Mouse (Mus musculus): Measurements from ENCODE around the gene Ppp1r21. TPM values are rescaled to one million over a fixed set of nuclear protein-coding genes. Genes with fewer than 3 reads are reported as not detected.

The Ppp1r21 gene
- polyA plus RNA-seq, 1 experiment from 2014 or later, result 21.4 TPM

GRCm38 (mm10) chr17:88598056-88598420, 68.1 kb downstream of the Ppp1r21 start:
- no peaks in the 10 kb centered on the region for H3K27me3 ChIP-seq
- 4% methylated on average over 5 of the region's 5 CpGs for whole genome bisulfite sequencing
- H3K9ac ChIP-seq, result peak overlapping the region; percentile 52
- H3K4me1 ChIP-seq, result peaks cover 30% of the 10 kb centered on the region
- no peaks in the 10 kb centered on the region for H3K9me3 ChIP-seq
- peak overlapping the region; percentile 91 for H3K27ac ChIP-seq
- peak overlapping the region; percentile 47 for H3K4me3 ChIP-seq
- no peaks in the 10 kb centered on the region for H3K36me3 ChIP-seq
- ATAC-seq (ENCODE audit: insufficient number of reproducible peaks, insufficient read depth, low FRiP score, low TSS enrichment), result no peak
- H3K4me2 ChIP-seq (replicated peaks), result peak overlapping the region; percentile 82

- no peaks in the 10 kb centered on the region for H3K27me3 ChIP-seq
- 19% methylated on average over 14 of the region's 14 CpGs for WGBS
- ATAC-seq (ENCODE audit: insufficient number of reproducible peaks, insufficient read depth, low FRiP score, low TSS enrichment), result no peak
- H3K36me3 ChIP-seq, result 0 out of 2 replicates have a peak, but pooled peaks cover 4% of the 10 kb centered on the region
- no peaks in the 10 kb centered on the region for H3K9me3 ChIP-seq
- peak overlapping the region; percentile 25 for H3K4me3 ChIP-seq
- H3K4me1 ChIP-seq, result peaks cover 30% of the 10 kb centered on the region
- peak overlapping the region; percentile 80 for H3K27ac ChIP-seq
- peak overlapping the region; percentile 82 for H3K4me2 ChIP-seq (replicated peaks)
- peak overlapping the region; percentile 40 for H3K9ac ChIP-seq
Observed at GRCm38 (mm10) chr17:88598570-88599368, 68.9 kb downstream of the Ppp1r21 start.

- H3K4me1 ChIP-seq, result peaks cover 30% of the 10 kb centered on the region
- 0 out of 2 replicates have a peak, but pooled peaks cover 6% of the 10 kb centered on the region for H3K36me3 ChIP-seq
- no peak overlapping the region for H3K27ac ChIP-seq
- H3K4me3 ChIP-seq, result no peak overlapping the region
- H3K27me3 ChIP-seq, result no peaks in the 10 kb centered on the region
- 76% methylated on average over 8 of the region's 8 CpGs for WGBS
- H3K4me2 ChIP-seq (replicated peaks), result no peak overlapping the region
- no peak overlapping the region for H3K9ac ChIP-seq
- H3K9me3 ChIP-seq, result no peaks in the 10 kb centered on the region
- no peak for ATAC-seq (ENCODE audit: insufficient number of reproducible peaks, insufficient read depth, low FRiP score, low TSS enrichment)
Observed at GRCm38 (mm10) chr17:88600492-88601026, 70.6 kb downstream of the Ppp1r21 start.

GRCm38 (mm10) chr17:88603943-88604342, 74.0 kb downstream of the Ppp1r21 start:
- H3K4me2 ChIP-seq (replicated peaks), result no peak overlapping the region
- no peak overlapping the region for H3K4me3 ChIP-seq
- H3K27me3 ChIP-seq, result no peaks in the 10 kb centered on the region
- H3K36me3 ChIP-seq, result 0 out of 2 replicates have a peak, but pooled peaks cover 6% of the 10 kb centered on the region
- no peak overlapping the region for H3K9ac ChIP-seq
- H3K9me3 ChIP-seq, result no peaks in the 10 kb centered on the region
- WGBS, result 91% methylated on average over 11 of the region's 11 CpGs
- H3K4me1 ChIP-seq, result peaks cover 18% of the 10 kb centered on the region
- ATAC-seq (ENCODE audit: insufficient number of reproducible peaks, insufficient read depth, low FRiP score, low TSS enrichment), result no peak
- no peak overlapping the region for H3K27ac ChIP-seq

- no peaks in the 10 kb centered on the region for H3K9me3 ChIP-seq
- 0 out of 2 replicates have a peak, but pooled peaks cover 6% of the 10 kb centered on the region for H3K36me3 ChIP-seq
- ATAC-seq (ENCODE audit: insufficient number of reproducible peaks, insufficient read depth, low FRiP score, low TSS enrichment), result no peak
- WGBS, result 92% methylated on average over 2 of the region's 2 CpGs
- peaks cover 7% of the 10 kb centered on the region; the same call in 1 of the 2 replicates for H3K4me1 ChIP-seq
- H3K9ac ChIP-seq, result no peak overlapping the region
- H3K4me3 ChIP-seq, result no peak overlapping the region
- no peak overlapping the region for H3K27ac ChIP-seq
- H3K27me3 ChIP-seq, result no peaks in the 10 kb centered on the region
- no peak overlapping the region for H3K4me2 ChIP-seq (replicated peaks)
Observed at GRCm38 (mm10) chr17:88606056-88606455, 76.1 kb downstream of the Ppp1r21 start.

GRCm38 (mm10) chr17:88609361-88609760, 79.4 kb downstream of the Ppp1r21 start:
- H3K4me3 ChIP-seq, result no peak overlapping the region
- no peaks in the 10 kb centered on the region for H3K27me3 ChIP-seq
- no peaks in the 10 kb centered on the region for H3K36me3 ChIP-seq
- WGBS, result 75% methylated on average over 15 of the region's 15 CpGs
- ATAC-seq (ENCODE audit: insufficient number of reproducible peaks, insufficient read depth, low FRiP score, low TSS enrichment), result no peak
- no peak overlapping the region for H3K9ac ChIP-seq
- H3K9me3 ChIP-seq, result no peaks in the 10 kb centered on the region
- peaks cover 7% of the 10 kb centered on the region; the same call in 1 of the 2 replicates for H3K4me1 ChIP-seq
- no peak overlapping the region for H3K4me2 ChIP-seq (replicated peaks)
- H3K27ac ChIP-seq, result no peak overlapping the region

GRCm38 (mm10) chr17:88611057-88611456, 81.1 kb downstream of the Ppp1r21 start:
- H3K4me3 ChIP-seq, result no peak overlapping the region
- no peak overlapping the region for H3K27ac ChIP-seq
- no peaks in the 10 kb centered on the region for H3K9me3 ChIP-seq
- peaks cover 7% of the 10 kb centered on the region; the same call in 1 of the 2 replicates for H3K4me1 ChIP-seq
- H3K9ac ChIP-seq, result no peak overlapping the region
- H3K36me3 ChIP-seq, result no peaks in the 10 kb centered on the region
- ATAC-seq (ENCODE audit: insufficient number of reproducible peaks, insufficient read depth, low FRiP score, low TSS enrichment), result no peak
- H3K27me3 ChIP-seq, result no peaks in the 10 kb centered on the region
- 31% methylated on average over 2 of the region's 2 CpGs for WGBS
- H3K4me2 ChIP-seq (replicated peaks), result no peak overlapping the region

- H3K4me3 ChIP-seq, result no peak overlapping the region
- no peak for ATAC-seq (ENCODE audit: insufficient number of reproducible peaks, insufficient read depth, low FRiP score, low TSS enrichment)
- WGBS, result 78% methylated on average over 6 of the region's 6 CpGs
- H3K4me1 ChIP-seq, result peaks cover 7% of the 10 kb centered on the region; the same call in 1 of the 2 replicates
- H3K4me2 ChIP-seq (replicated peaks), result no peak overlapping the region
- H3K9me3 ChIP-seq, result no peaks in the 10 kb centered on the region
- H3K27me3 ChIP-seq, result no peaks in the 10 kb centered on the region
- no peak overlapping the region for H3K27ac ChIP-seq
- no peaks in the 10 kb centered on the region for H3K36me3 ChIP-seq
- H3K9ac ChIP-seq, result no peak overlapping the region
Observed at GRCm38 (mm10) chr17:88613172-88613571, 83.3 kb downstream of the Ppp1r21 start.

- Histone ChIP-seq H3K27me3 (no peaks in the 10 kb centered on the region), H3K36me3 (no peaks in the 10 kb centered on the region), H3K4me2 (replicated peaks) (no peak overlapping the region), H3K9me3 (no peaks in the 10 kb centered on the region), H3K9ac (no peak overlapping the region), H3K4me1 (peaks cover 7% of the 10 kb centered on the region; the same call in 1 of the 2 replicates), H3K27ac (no peak overlapping the region), H3K4me3 (no peak overlapping the region)
- 89% methylated on average over 3 of the region's 3 CpGs for WGBS
- ATAC-seq (ENCODE audit: insufficient number of reproducible peaks, insufficient read depth, low FRiP score, low TSS enrichment), result no peak
Observed at GRCm38 (mm10) chr17:88613721-88614120, 83.8 kb downstream of the Ppp1r21 start.

- H3K9ac ChIP-seq, result no peak overlapping the region
- ATAC-seq (ENCODE audit: insufficient number of reproducible peaks, insufficient read depth, low FRiP score, low TSS enrichment), result no peak
- no peaks in the 10 kb centered on the region for H3K27me3 ChIP-seq
- no peak overlapping the region for H3K4me2 ChIP-seq (replicated peaks)
- WGBS, result 56% methylated on average over 3 of the region's 3 CpGs
- peaks cover 7% of the 10 kb centered on the region; the same call in 1 of the 2 replicates for H3K4me1 ChIP-seq
- H3K9me3 ChIP-seq, result no peaks in the 10 kb centered on the region
- no peak overlapping the region for H3K4me3 ChIP-seq
- no peaks in the 10 kb centered on the region for H3K36me3 ChIP-seq
- no peak overlapping the region for H3K27ac ChIP-seq
Observed at GRCm38 (mm10) chr17:88614234-88614633, 84.3 kb downstream of the Ppp1r21 start.

- no peak for ATAC-seq (ENCODE audit: insufficient number of reproducible peaks, insufficient read depth, low FRiP score, low TSS enrichment)
- Histone ChIP-seq H3K9ac (no peak overlapping the region), H3K4me1 (peaks cover 7% of the 10 kb centered on the region; the same call in 1 of the 2 replicates), H3K4me2 (replicated peaks) (no peak overlapping the region), H3K36me3 (no peaks in the 10 kb centered on the region), H3K27me3 (no peaks in the 10 kb centered on the region), H3K27ac (no peak overlapping the region), H3K4me3 (no peak overlapping the region), H3K9me3 (no peaks in the 10 kb centered on the region)
- 93% methylated on average over 1 of the region's 1 CpGs for WGBS
Observed at GRCm38 (mm10) chr17:88614733-88615132, 84.8 kb downstream of the Ppp1r21 start.
